Mouse (Mus musculus) liver, postnatal 0 days (tissue): ENCODE data around the gene Vezf1. TPM values are rescaled to one million over a fixed set of nuclear protein-coding genes. Genes with fewer than 3 reads are reported as not detected.
"Not testable (repeated sequence)": the region's sequence is repeated elsewhere in the genome, so short reads cannot be mapped to it uniquely, and the experiment has no call there.

ENCODE experiments used
- ATAC-seq: fragments of 200-750 bp; cut with Nextera tagmentation; 2 replicates; pipeline ENCODE4 v1.8.0; 2017; ENCODE audit warnings: mild to moderate bottlenecking, moderate library complexity
- DNase-seq: peaks from one replicate; pipeline ENCODE4 v3.0.0-alpha.2; 2016
- H3K27ac ChIP-seq: fragments of 300-500 bp; sonication (generic); 2 replicates; pipeline ENCODE4 v1.5.1; 2014; ENCODE audit warnings: antibody characterized with exemption, moderate library complexity, mild to moderate bottlenecking, low read depth
- H3K27me3 ChIP-seq: fragments of 300-500 bp; sonication (generic); 2 replicates; pipeline ENCODE4 v1.6.1; 2014; ENCODE audit warnings: low read length, control low read depth, mixed read lengths; ENCODE audit not compliant: insufficient read depth
- H3K36me3 ChIP-seq: fragments of 300-500 bp; sonication (generic); replicated peaks from 2 replicates; pipeline ENCODE4 v1.6.1; 2014; ENCODE audit warnings: mild to moderate bottlenecking, control low read depth, low read length, moderate library complexity, mixed read lengths; ENCODE audit not compliant: insufficient read depth
- H3K4me1 ChIP-seq: fragments of 300-500 bp; sonication (generic); 2 replicates; pipeline ENCODE4 v1.6.1; 2014; ENCODE audit warnings: antibody characterized with exemption, mild to moderate bottlenecking, control low read depth; ENCODE audit not compliant: insufficient read depth
- H3K4me2 ChIP-seq: fragments of 300-500 bp; sonication (generic); 2 replicates; pipeline ENCODE4 v1.6.1; 2014; ENCODE audit warnings: low read depth, mild to moderate bottlenecking, low read length, moderate library complexity, mixed read lengths
- H3K4me3 ChIP-seq: fragments of 300-500 bp; sonication (generic); 2 replicates; pipeline ENCODE4 v1.5.1; 2014; ENCODE audit warnings: low read depth, low read length
- H3K9ac ChIP-seq: fragments of 300-500 bp; sonication (generic); replicated peaks from 2 replicates; pipeline ENCODE4 v1.6.1; 2014; ENCODE audit warnings: mild to moderate bottlenecking, moderate library complexity
- H3K9me3 ChIP-seq: fragments of 300-500 bp; sonication (generic); 2 replicates; pipeline ENCODE4 v1.6.1; 2016; ENCODE audit warnings: mild to moderate bottlenecking, control low read depth, low read length, mixed read lengths
- CTCF ChIP-seq: sonication (generic); IDR thresholded peaks from 2 replicates; pipeline ENCODE4 v1.5.1; 2016; ENCODE audit warnings: antibody characterized with exemption, low read depth
- EP300 ChIP-seq: IDR thresholded peaks from 2 replicates; pipeline ENCODE4 v1.6.1; 2016; ENCODE audit warnings: antibody characterized with exemption, low read depth, mild to moderate bottlenecking
- WGBS: fragments of 180-500 bp; shearing (Covaris S2); extraction: QIAGEN DNeasy Blood & Tissue Kit; methylation state at CpG from one replicate; pipeline ENCODE4 v1.1.7; 2014; ENCODE audit not compliant: insufficient replicate concordance; 5-methylcytosine and 5-hydroxymethylcytosine counted together
- polyA plus RNA-seq: library from polyadenylated mRNA; unstranded; fragments of >200 nt; fragmentation: Nextera tagmentation; extraction: Ambion mirVana; gene quantifications from 2 replicates; pipeline ENCODE4 v1.2.1, GENCODE M21; 2015

The Vezf1 gene
- polyA plus RNA-seq, 1 experiment from 2014 or later = 6.3 TPM

DNA sequence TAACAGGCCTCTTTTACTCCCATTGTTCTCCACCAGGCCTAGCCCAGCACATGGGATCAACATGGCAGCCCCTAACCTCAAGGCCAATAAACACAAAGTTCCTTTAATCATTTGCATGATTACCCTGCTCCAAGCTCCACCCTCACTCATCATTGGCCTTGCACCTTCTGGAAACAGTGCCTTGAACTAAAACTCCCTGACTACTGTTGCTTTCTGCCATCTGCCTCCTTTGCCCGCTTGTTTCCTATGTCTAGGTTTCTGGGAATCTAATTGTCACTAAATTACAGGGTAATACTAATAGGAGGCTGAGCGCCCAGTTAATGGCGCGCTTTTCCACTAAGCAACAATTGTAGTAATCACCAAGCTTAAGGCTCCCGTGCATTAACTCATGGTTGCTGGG is 36.3 kb upstream of the Vezf1 start:
- TF ChIP-seq CTCF (no peak), EP300 (no peak)
- no peak for ATAC-seq
- no peak overlapping the region for H3K4me3 ChIP-seq
- H3K4me1 ChIP-seq = no peaks in the 10 kb centered on the region
- no peak overlapping the region for H3K9ac ChIP-seq
- no peak overlapping the region for H3K27ac ChIP-seq
- no peaks in the 10 kb centered on the region for H3K9me3 ChIP-seq
- WGBS = 86% methylated on average over 5 of the region's 5 CpGs
- no peaks in the 10 kb centered on the region for H3K27me3 ChIP-seq
- no peak for DNase-seq
- no peaks in the 10 kb centered on the region for H3K36me3 ChIP-seq
- no peak overlapping the region for H3K4me2 ChIP-seq

DNA sequence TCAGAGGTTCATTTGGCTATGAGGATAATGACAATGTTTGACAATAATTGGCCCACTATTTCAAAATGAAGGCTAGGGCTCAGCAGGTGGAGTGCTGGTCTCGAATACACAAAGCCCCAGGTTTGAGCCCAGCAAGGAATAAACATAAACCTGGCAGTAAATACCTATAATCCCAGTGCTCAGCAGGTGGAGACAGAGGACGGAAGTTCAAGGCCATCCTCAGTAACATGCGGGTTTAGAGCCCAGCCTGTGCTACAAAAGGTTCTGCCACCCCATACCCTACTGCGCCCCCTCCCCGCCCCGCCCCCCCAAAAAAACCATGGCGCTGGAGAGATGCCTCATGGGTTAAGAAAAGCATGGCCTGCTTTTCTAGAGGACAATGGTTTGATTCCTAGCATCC is 32.1 kb upstream of the Vezf1 start:
- no peaks in the 10 kb centered on the region for H3K4me1 ChIP-seq
- ATAC-seq (no peak), DNase-seq (no peak)
- no peak overlapping the region for H3K4me2 ChIP-seq
- no peaks in the 10 kb centered on the region for H3K27me3 ChIP-seq
- H3K9ac ChIP-seq = no peak overlapping the region
- H3K9me3 ChIP-seq = no peaks in the 10 kb centered on the region
- TF ChIP-seq EP300 = no peak
- TF ChIP-seq CTCF = no peak
- no peaks in the 10 kb centered on the region for H3K36me3 ChIP-seq
- no peak overlapping the region for H3K27ac ChIP-seq
- no peak overlapping the region for H3K4me3 ChIP-seq
- WGBS = 76% methylated on average over 7 of the region's 7 CpGs

DNA sequence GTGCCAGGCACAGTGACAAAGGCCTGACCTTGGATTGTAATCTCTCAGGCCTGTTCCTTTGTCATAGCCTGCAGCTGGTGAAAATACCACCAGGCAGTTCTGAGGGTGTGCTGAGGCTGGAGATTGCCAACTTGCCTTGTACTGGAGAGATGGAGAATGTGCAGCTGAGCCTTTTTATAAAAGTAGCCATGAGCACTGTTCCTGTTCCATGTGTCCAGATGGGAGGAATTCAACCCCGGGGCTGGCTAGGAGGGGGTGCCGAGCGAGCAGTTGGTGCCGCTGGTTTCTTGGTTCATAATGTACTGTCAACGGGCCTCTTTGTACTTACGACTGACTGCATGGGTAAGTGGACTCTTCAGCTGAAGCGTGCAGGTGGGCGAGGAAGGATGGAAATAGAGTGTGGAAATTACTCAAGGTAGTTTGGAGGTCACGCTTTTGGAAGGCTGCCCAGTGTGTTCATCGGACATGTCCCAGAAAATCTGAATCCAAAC is 31.3 kb upstream of the Vezf1 start:
- WGBS = 82% methylated on average over 10 of the region's 10 CpGs
- no peaks in the 10 kb centered on the region for H3K36me3 ChIP-seq
- H3K4me1 ChIP-seq = no peaks in the 10 kb centered on the region
- no peaks in the 10 kb centered on the region for H3K9me3 ChIP-seq
- H3K4me2 ChIP-seq = no peak overlapping the region
- no peak overlapping the region for H3K9ac ChIP-seq
- no peak overlapping the region for H3K27ac ChIP-seq
- H3K27me3 ChIP-seq = no peaks in the 10 kb centered on the region
- H3K4me3 ChIP-seq = no peak overlapping the region
- DNase-seq (peak; percentile 29), ATAC-seq (no peak)
- no peak for TF ChIP-seq EP300
- TF ChIP-seq CTCF = no peak

DNA sequence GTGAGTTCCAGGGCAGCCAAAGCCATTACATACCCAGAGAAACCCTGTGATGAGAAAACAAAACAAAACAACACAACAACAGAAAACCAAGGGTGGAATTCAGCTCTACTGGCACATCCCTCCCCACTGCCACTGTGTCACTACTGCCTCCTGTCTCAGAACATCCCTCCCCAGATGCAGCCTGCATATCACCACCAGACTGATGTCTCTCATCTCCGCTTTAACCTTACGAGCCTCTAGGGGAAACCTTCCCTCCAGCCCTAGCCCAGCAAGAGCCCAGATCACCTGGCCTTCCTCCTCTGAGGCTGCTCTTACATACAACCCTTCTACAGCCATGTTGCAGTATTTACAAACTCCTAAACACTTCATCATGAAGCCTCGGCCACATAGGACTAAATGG is 30.7 kb upstream of the Vezf1 start:
- Histone ChIP-seq H3K9me3 (no peaks in the 10 kb centered on the region), H3K4me3 (no peak overlapping the region), H3K27ac (no peak overlapping the region), H3K4me2 (no peak overlapping the region), H3K36me3 (no peaks in the 10 kb centered on the region), H3K4me1 (no peaks in the 10 kb centered on the region), H3K9ac (no peak overlapping the region), H3K27me3 (no peaks in the 10 kb centered on the region)
- WGBS = 81% methylated on average over 3 of the region's 3 CpGs
- no peak for DNase-seq
- no peak for ATAC-seq
- TF ChIP-seq EP300 (no peak), CTCF (no peak)

DNA sequence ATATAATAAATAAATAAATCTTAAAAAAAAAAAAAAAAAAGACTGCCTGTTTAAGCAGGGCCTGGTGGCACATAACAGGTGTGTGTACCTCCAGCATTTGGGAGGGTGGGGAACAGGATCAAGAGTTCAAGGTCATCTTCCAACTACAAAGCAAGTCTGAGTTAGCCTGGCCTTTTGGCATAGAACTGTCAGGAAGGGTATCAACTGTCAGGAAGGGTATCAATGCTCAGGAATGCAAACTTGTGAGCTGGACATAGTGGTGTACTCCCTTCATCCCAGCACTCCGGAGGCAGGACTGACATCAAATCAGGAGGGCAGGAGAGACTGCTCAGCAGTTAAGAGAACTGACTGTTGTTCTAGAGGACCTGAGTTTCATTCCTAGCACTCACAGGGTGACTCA is 29.0 kb upstream of the Vezf1 start:
- Histone ChIP-seq H3K4me2 (no peak overlapping the region), H3K36me3 (no peaks in the 10 kb centered on the region), H3K4me1 (no peaks in the 10 kb centered on the region; the same call in 1 of the 2 replicates), H3K27me3 (no peaks in the 10 kb centered on the region), H3K4me3 (no peak overlapping the region), H3K9me3 (no peaks in the 10 kb centered on the region), H3K27ac (no peak overlapping the region), H3K9ac (no peak overlapping the region)
- ATAC-seq = no peak
- 77% methylated on average over 1 of the region's 1 CpGs for WGBS
- TF ChIP-seq CTCF = no peak
- no peak for TF ChIP-seq EP300
- no peak for DNase-seq

DNA sequence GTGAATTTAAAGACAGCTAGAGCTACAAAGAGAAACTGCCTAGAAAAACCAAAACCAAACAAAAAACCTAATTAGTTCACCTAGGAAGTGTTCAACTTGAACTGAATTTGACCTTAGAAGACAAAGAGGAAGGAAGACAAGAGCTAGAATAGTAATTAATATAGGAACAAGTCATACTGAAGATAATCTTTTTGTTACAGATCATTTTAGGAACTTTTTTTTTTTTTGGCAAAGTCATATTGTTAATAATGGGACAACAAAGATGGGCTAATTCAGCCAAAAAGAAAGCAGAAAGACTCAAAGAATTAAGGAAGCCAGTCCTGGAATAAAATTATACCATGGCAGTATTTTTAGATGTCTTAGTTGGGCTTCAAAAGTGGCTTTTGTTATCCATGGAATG is 23.8 kb upstream of the Vezf1 start:
- Histone ChIP-seq H3K4me1 (peaks cover 10% of the 10 kb centered on the region), H3K27me3 (no peaks in the 10 kb centered on the region), H3K4me2 (no peak overlapping the region), H3K36me3 (peaks cover 2% of the 10 kb centered on the region), H3K9ac (no peak overlapping the region), H3K9me3 (no peaks in the 10 kb centered on the region), H3K4me3 (no peak overlapping the region), H3K27ac (no peak overlapping the region)
- DNase-seq = no peak
- TF ChIP-seq CTCF (no peak), EP300 (no peak)
- no peak for ATAC-seq

DNA sequence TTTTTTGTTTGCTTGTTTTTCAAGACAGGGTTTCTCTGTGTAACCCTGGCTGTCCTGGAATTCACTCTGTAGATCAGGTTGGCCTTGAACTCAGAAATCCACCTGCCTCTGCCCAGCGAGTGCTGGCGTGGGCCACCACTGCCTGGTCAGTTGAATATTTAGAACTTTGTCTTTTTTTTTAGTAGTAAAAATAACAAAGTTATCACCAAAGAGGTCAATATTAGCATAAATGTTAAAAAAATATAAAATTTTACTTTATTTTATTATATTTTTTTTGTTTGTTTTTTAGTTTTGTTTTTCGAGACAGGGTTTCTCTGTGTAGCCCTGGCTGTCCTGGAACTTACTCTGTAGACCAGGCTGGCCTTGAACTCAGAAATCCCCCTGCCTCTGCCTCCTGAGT is 22.9 kb upstream of the Vezf1 start:
- H3K9ac ChIP-seq = peak overlapping the region; percentile 98; the same call in 1 of the 2 replicates
- H3K36me3 ChIP-seq = peaks cover 11% of the 10 kb centered on the region
- not testable (repeated sequence) for DNase-seq, H3K4me3 ChIP-seq, H3K27me3 ChIP-seq, ATAC-seq, H3K9me3 ChIP-seq
- WGBS = 91% methylated on average over 3 of the region's 3 CpGs
- H3K4me1 ChIP-seq = peaks cover 15% of the 10 kb centered on the region
- peak overlapping the region; percentile 99; the same call in 1 of the 2 replicates for H3K27ac ChIP-seq
- peak overlapping the region; percentile 79; the same call in 1 of the 2 replicates for H3K4me2 ChIP-seq
